8 mouse cellular contexts compared by ENCODE assay signal in the genomic region with DNA sequence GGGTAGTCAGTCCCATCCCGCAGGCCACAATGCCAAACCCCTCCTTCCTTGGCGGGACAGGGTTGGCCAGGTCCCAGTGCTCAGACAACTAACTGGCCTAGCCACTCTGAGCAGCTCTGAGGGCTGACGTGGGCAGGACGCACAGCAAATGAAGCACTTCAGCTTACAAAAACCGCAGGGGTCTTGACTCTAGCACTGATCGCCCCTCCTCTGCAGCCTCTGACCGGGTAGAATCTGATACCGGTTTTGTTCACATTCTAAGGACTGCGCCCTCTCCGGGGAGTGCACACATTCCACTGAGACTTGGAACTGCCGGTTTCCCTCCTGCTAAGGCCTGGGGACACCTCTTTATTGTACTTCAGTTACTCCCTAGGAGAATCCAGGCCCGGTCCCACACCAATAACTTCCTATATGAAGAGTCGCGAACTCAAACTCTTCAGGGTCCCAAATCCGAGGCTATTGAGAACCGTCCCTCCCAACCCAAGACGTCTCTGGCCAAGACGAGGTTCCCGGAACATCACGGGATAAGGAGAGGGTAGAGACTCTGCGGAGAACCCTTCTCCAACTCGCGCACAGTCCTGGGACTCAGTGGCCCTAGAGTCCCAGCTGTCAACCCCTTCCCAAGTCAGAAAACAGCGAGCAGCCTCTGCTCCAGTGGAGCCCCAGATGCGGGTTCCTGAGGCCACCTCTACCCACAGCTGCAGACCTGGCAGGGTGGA. TPM values are rescaled to one million over a fixed set of nuclear protein-coding genes. Genes with fewer than 3 reads are reported as not detected.
DNase-seq lines count a peak whose midpoint lies in the region; ATAC-seq and TF ChIP-seq lines count a peak whose summit lies in the region.

No protein-coding gene starts in this region.

- no peak for DNase-seq in Patski (ENCODE audit: low read depth, low spot score)
- DNase-seq in cerebellum, adult 9-10 months = peak; percentile 95
- DNase-seq in gastrocnemius, adult 18-20 months (ENCODE audit: low spot score) = peak; percentile 97
- DNase-seq in hindbrain, embryonic 14.5 days (ENCODE audit: low spot score) = peak; percentile 33
- peak; percentile 26 to 33 for DNase-seq in left cerebral cortex, adult 18-20 months (ENCODE audit: low spot score in 2 of 2)
- peak; percentile 90 for DNase-seq in skeletal muscle tissue, adult 2 months (ENCODE audit: low read depth, low spot score)
- DNase-seq in spleen, postnatal 14 days (ENCODE audit: low spot score in 2 of 2) = no peak

- H3K4me1 ChIP-seq in hindbrain, embryonic 14.5 days (replicated peaks; ENCODE audit: control insufficient read depth, insufficient read depth, low read length) = peaks cover 10% of the 10 kb centered on the region; the same call in 1 of the 2 replicates

- H3K4me2 ChIP-seq in hindbrain, embryonic 14.5 days (replicated peaks) = peak overlapping the region; percentile 95

- peak; percentile 22 for ATAC-seq in Patski
- ATAC-seq in hindbrain, embryonic 14.5 days (ENCODE audit: low FRiP score) = peak; percentile 61
- ATAC-seq in megakaryocyte, adult 5-6 weeks (ENCODE audit: poor library complexity, severe bottlenecking) = peak; percentile 44

- H3K36me3 ChIP-seq in hindbrain, embryonic 14.5 days (replicated peaks; ENCODE audit: control insufficient read depth, insufficient read depth) = no peaks in the 10 kb centered on the region

- peak overlapping the region; percentile 43 for H3K9ac ChIP-seq in hindbrain, embryonic 14.5 days

- H3K9me3 ChIP-seq in hindbrain, embryonic 14.5 days (ENCODE audit: control insufficient read depth, low read length) = no peaks in the 10 kb centered on the region

- in situ Hi-C loops in Patski (cut with MboI; ENCODE audit: low pct_unique_long_range_greater_than_20kb) = no loop called here

- CTCF ChIA-PET in Patski (lab: Charles Lee) = interaction anchor here (1.4 to 4.6 kb wide), 3 partner anchors 23 to 26 kb away, joined by 3 to 23 read pairs (median 4); no protein-coding TSS in a partner anchor

- peak overlapping the region; percentile 45 for H3K4me3 ChIP-seq in hindbrain, embryonic 14.5 days (replicated peaks; ENCODE audit: low read length)

- no peaks in the 10 kb centered on the region for H3K27me3 ChIP-seq in Patski
- H3K27me3 ChIP-seq in hindbrain, embryonic 14.5 days (ENCODE audit: control insufficient read depth, insufficient read depth, low read length) = peaks cover 7% of the 10 kb centered on the region; the same call in 1 of the 2 replicates

- POLR2A ChIA-PET in Patski (lab: Charles Lee) = interaction anchor here (1.4 to 1.5 kb wide), 2 partner anchors 12 to 44 kb away, joined by 3 to 4 read pairs; partner anchors contain the start of gene Pop4

- no peak for TF ChIP-seq CTCF in Patski (IDR thresholded peaks at IDR 0.05)

- no peak overlapping the region for H3K27ac ChIP-seq in hindbrain, embryonic 14.5 days

- WGBS in hindbrain, embryonic 14.5 days = under 1% methylated on average over 25 of the region's 25 CpGs

RNA-seq across cellular contexts. Expression of gene Plekhf1, which starts 0.5 kb away (rescaled TPM):
- polyA plus RNA-seq in Patski (2021) = 18.4 TPM
- 1 to 10 TPM; 5.7 to 8.4 TPM for total RNA-seq in gastrocnemius, adult 18-20 months (2021)
- 0.66 and 0.90 TPM in 2 replicates for polyA plus RNA-seq in hindbrain, embryonic 14.5 days (2014; fragmentation: Nextera tagmentation; extraction: Ambion mirVana)
- 1 to 10 TPM; 1.5 to 1.7 TPM for total RNA-seq in left cerebral cortex, adult 18-20 months (2021)
- total RNA-seq in megakaryocyte, adult 5-6 weeks (2015) = 0.43 and 0.74 TPM in 2 replicates
- 1.0 and 1.3 TPM in 2 replicates for total RNA-seq in megakaryocyte, adult 5-6 weeks (2017)

RNA-seq across cellular contexts. Expression of gene Pop4, which starts 43.9 kb away (rescaled TPM):
- 38.8 TPM for polyA plus RNA-seq in Patski (2021)
- 1 to 10 TPM; 6.1 to 7.5 TPM for total RNA-seq in gastrocnemius, adult 18-20 months (2021)
- polyA plus RNA-seq in hindbrain, embryonic 14.5 days (2014; fragmentation: Nextera tagmentation; extraction: Ambion mirVana) = 77.8 and 81.9 TPM in 2 replicates
- 10 to 100 TPM; 18.9 to 23.6 TPM for total RNA-seq in left cerebral cortex, adult 18-20 months (2021)
- total RNA-seq in megakaryocyte, adult 5-6 weeks (2015) = 31.6 and 33.7 TPM in 2 replicates
- 31.1 and 33.6 TPM in 2 replicates for total RNA-seq in megakaryocyte, adult 5-6 weeks (2017)

RNA-seq across cellular contexts. Expression of gene 1600014C10Rik, which starts 44.3 kb away (rescaled TPM):
- polyA plus RNA-seq in Patski (2021) = 25.0 TPM
- total RNA-seq in gastrocnemius, adult 18-20 months (2021) = 10 to 100 TPM; 26.5 to 27.1 TPM
- 29.2 and 33.9 TPM in 2 replicates for polyA plus RNA-seq in hindbrain, embryonic 14.5 days (2014; fragmentation: Nextera tagmentation; extraction: Ambion mirVana)
- total RNA-seq in left cerebral cortex, adult 18-20 months (2021) = 10 to 100 TPM; 24.5 to 26.3 TPM
- 25.9 and 34.5 TPM in 2 replicates for total RNA-seq in megakaryocyte, adult 5-6 weeks (2015)
- total RNA-seq in megakaryocyte, adult 5-6 weeks (2017) = 39.5 and 40.5 TPM in 2 replicates

Comparison
In these comparisons a context has a peak if more than half of its experiments do, and no peak if none do; other contexts are left out.
1. DNase-seq: peak in cerebellum, adult 9-10 months (single experiment), gastrocnemius, adult 18-20 months (single experiment), hindbrain, embryonic 14.5 days (single experiment), left cerebral cortex, adult 18-20 months (2 of 2) and skeletal muscle tissue, adult 2 months (single experiment); none in Patski (single experiment) and spleen, postnatal 14 days (0 of 2).
2. Peak in every context shown above with its lines, with median percentiles within 50 percentile points of each other: ATAC-seq.